ENCODE assay signal across 21 mouse cellular contexts in the genomic region with DNA sequence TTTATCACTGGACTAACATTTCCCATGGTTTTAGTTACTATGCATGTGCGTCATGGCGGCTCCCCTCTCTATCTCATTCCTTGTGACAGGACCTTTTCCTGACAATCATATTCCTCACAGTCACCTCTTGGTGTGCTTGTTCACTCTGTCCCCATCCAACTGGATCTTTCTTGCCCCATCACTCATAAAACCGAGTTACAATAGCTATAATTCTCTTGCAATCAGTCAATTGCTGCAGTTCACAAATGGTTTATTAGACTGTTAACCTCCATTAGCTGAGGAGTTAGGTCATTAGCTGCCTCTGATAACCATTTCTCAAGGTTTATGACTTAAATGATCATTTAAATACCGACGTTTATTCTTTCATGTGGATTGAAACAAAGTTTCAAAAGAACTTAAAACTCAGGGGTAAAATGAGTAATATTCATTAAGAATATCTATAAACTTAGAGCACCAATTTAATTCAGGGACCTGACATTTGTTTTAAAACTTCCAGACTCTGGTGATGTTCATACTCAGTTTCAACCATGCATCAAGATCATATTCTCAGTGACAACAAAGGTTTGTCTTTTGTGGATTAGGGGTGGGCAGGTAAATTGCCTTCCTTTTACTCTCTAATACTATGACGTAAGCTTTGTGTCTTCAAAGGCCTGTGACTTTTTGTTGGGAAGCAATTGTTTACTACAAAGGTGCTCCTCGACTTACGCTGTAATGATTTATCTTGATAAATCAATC.
DNase-seq lines count a peak whose midpoint lies in the region; ATAC-seq and TF ChIP-seq lines count a peak whose summit lies in the region.
"Had no signal": no experiment of that assay in that cellular context is flagged by ENCODE, and none has a peak within 500 bp of the region (broad histone marks: within the 10 kb centered on the region; RNA-seq: fewer than 3 reads in every experiment).

No protein-coding gene starts in this region.

- intact Hi-C loops in left cerebral cortex, adult 2 months (cut with DNase I): loop anchor here (5.0 to 10.0 kb wide), 2 partner anchors 104 to 169 kb away; no protein-coding TSS in a partner anchor
- intact Hi-C loops in left cerebral cortex, postnatal 4 days (cut with DNase I): no loop called here

- H3K4me2 ChIP-seq in intestine, embryonic 15.5 days (replicated peaks): no peak overlapping the region
- no peak overlapping the region for H3K4me2 ChIP-seq in intestine, postnatal 0 days (replicated peaks; ENCODE audit: low read depth)
- H3K4me2 ChIP-seq in forebrain, embryonic 14.5 days (ENCODE audit: low read length): no peak overlapping the region
- H3K4me2 ChIP-seq: embryonic facial prominence, embryonic 12.5 days; forebrain, embryonic 12.5 days; forebrain, embryonic 15.5 days had no signal

- H3K9ac ChIP-seq in intestine, embryonic 15.5 days: no peak overlapping the region
- H3K9ac ChIP-seq in intestine, postnatal 0 days (ENCODE audit: low read depth, low read length): no peak overlapping the region
- no peak overlapping the region for H3K9ac ChIP-seq in forebrain, embryonic 14.5 days (ENCODE audit: low read length)
- H3K9ac ChIP-seq: embryonic facial prominence, embryonic 12.5 days; forebrain, embryonic 12.5 days; forebrain, embryonic 15.5 days; forebrain, postnatal 0 days had no signal

- 0 out of 2 replicates have a peak overlapping the region, but pooled peaks have one; percentile 4 for H3K27ac ChIP-seq in left cerebral cortex, adult 2 months
- H3K27ac ChIP-seq in intestine, embryonic 15.5 days: no peak overlapping the region
- no peak overlapping the region for H3K27ac ChIP-seq in intestine, postnatal 0 days (ENCODE audit: low read depth, low read length)
- no peak overlapping the region for H3K27ac ChIP-seq in forebrain, embryonic 14.5 days (ENCODE audit: low read depth, low read length)
- H3K27ac ChIP-seq: embryonic facial prominence, embryonic 10.5 days; embryonic facial prominence, embryonic 12.5 days; forebrain, embryonic 10.5 days; forebrain, embryonic 12.5 days; forebrain, embryonic 15.5 days had no signal

- 71% methylated on average over 8 of the region's 8 CpGs for WGBS in intestine, embryonic 15.5 days
- WGBS in intestine, postnatal 0 days: 52% methylated on average over 8 of the region's 8 CpGs
- 91% methylated on average over 8 of the region's 8 CpGs for WGBS in forebrain, embryonic 14.5 days

- no peaks in the 10 kb centered on the region for H3K27me3 ChIP-seq in intestine, embryonic 15.5 days (replicated peaks)
- H3K27me3 ChIP-seq in intestine, postnatal 0 days (replicated peaks; ENCODE audit: control insufficient read depth, insufficient read depth, low read length): no peaks in the 10 kb centered on the region
- no peaks in the 10 kb centered on the region for H3K27me3 ChIP-seq in forebrain, embryonic 14.5 days (replicated peaks; ENCODE audit: control insufficient read depth, insufficient read depth, low read length)
- H3K27me3 ChIP-seq: embryonic facial prominence, embryonic 12.5 days; forebrain, embryonic 12.5 days; forebrain, embryonic 15.5 days had no signal

- no peak for TF ChIP-seq CTCF in left cerebral cortex, adult 2 months (IDR thresholded peaks at IDR 0.05)
- TF ChIP-seq CTCF in intestine, postnatal 0 days (IDR thresholded peaks at IDR 0.05; ENCODE audit: low read depth): no peak

- peak; percentile 90 for ATAC-seq in intestine, embryonic 15.5 days
- ATAC-seq in intestine, postnatal 0 days: peak; percentile 80
- ATAC-seq in forebrain, embryonic 14.5 days: no peak
- no peak for ATAC-seq in erythroblast, adult 5-6 weeks (replicated peaks; ENCODE audit: low FRiP score, poor library complexity, severe bottlenecking)
- ATAC-seq: forebrain, embryonic 15.5 days; forebrain, postnatal 0 days had no signal

- H3K4me3 ChIP-seq in left cerebral cortex, adult 2 months: no peak overlapping the region
- no peak overlapping the region for H3K4me3 ChIP-seq in intestine, embryonic 15.5 days (replicated peaks)
- H3K4me3 ChIP-seq in intestine, postnatal 0 days (ENCODE audit: low read depth, low read length): no peak overlapping the region
- H3K4me3 ChIP-seq in forebrain, embryonic 14.5 days (ENCODE audit: low read depth, low read length): no peak overlapping the region
- H3K4me3 ChIP-seq: embryonic facial prominence, embryonic 10.5 days; embryonic facial prominence, embryonic 12.5 days; erythroblast, embryonic 14.5 days; forebrain, embryonic 10.5 days; forebrain, embryonic 12.5 days; forebrain, embryonic 15.5 days had no signal

- no peaks in the 10 kb centered on the region for H3K9me3 ChIP-seq in intestine, embryonic 15.5 days
- H3K9me3 ChIP-seq in intestine, postnatal 0 days (ENCODE audit: control insufficient read depth): no peaks in the 10 kb centered on the region
- H3K9me3 ChIP-seq in forebrain, embryonic 14.5 days (replicated peaks; ENCODE audit: control insufficient read depth, low read length): no peaks in the 10 kb centered on the region
- H3K9me3 ChIP-seq: embryonic facial prominence, embryonic 10.5 days; embryonic facial prominence, embryonic 12.5 days; forebrain, embryonic 10.5 days; forebrain, embryonic 12.5 days; forebrain, embryonic 15.5 days had no signal

- no peaks in the 10 kb centered on the region for H3K4me1 ChIP-seq in intestine, embryonic 15.5 days (replicated peaks)
- no peaks in the 10 kb centered on the region for H3K4me1 ChIP-seq in intestine, postnatal 0 days (replicated peaks; ENCODE audit: control insufficient read depth, insufficient read depth, low read length)
- H3K4me1 ChIP-seq in forebrain, embryonic 14.5 days (ENCODE audit: control insufficient read depth, insufficient read depth, low read length): no peaks in the 10 kb centered on the region
- H3K4me1 ChIP-seq: embryonic facial prominence, embryonic 10.5 days; embryonic facial prominence, embryonic 12.5 days; forebrain, embryonic 10.5 days; forebrain, embryonic 12.5 days; forebrain, embryonic 15.5 days had no signal

- no peak for DNase-seq in left cerebral cortex, adult 2 months (ENCODE audit: extremely low spot score in 1 of 2, low spot score in 2 of 2)
- no peak for DNase-seq in left cerebral cortex, postnatal 4 days
- DNase-seq in forebrain, embryonic 14.5 days (ENCODE audit: low spot score): no peak
- DNase-seq: adrenal gland, adult 2 months; adrenal gland, postnatal 25 days; cerebellum, adult 11 months; cerebellum, adult 18-20 months; cerebellum, adult 8-10 months; cerebellum, adult 9-11 months; cerebellum, postnatal 14 days; cerebellum, postnatal 36 days; forebrain, postnatal 0 days had no signal

- H3K36me3 ChIP-seq in intestine, embryonic 15.5 days: no peaks in the 10 kb centered on the region
- H3K36me3 ChIP-seq in intestine, postnatal 0 days (ENCODE audit: control insufficient read depth, insufficient read depth): no peaks in the 10 kb centered on the region
- no peaks in the 10 kb centered on the region for H3K36me3 ChIP-seq in forebrain, embryonic 14.5 days (ENCODE audit: control insufficient read depth, insufficient read depth, low read length)
- H3K36me3 ChIP-seq: embryonic facial prominence, embryonic 10.5 days; embryonic facial prominence, embryonic 12.5 days; forebrain, embryonic 10.5 days; forebrain, embryonic 12.5 days; forebrain, embryonic 15.5 days had no signal

Comparison
In these comparisons a context has a peak if more than half of its experiments do, and no peak if none do; other contexts are left out.
1. ATAC-seq: peak in intestine, embryonic 15.5 days (single experiment) and intestine, postnatal 0 days (single experiment); none in forebrain, embryonic 14.5 days (single experiment) and erythroblast, adult 5-6 weeks (single experiment).